Mouse (Mus musculus) stomach, embryonic 15.5 days (tissue): ENCODE results near the gene Fam19a2. TPM values are rescaled to one million over a fixed set of nuclear protein-coding genes. Genes with fewer than 3 reads are reported as not detected.
A peak's percentile ranks its signal among the peaks of the same experiment; 100 is the strongest.

Experiments
- ATAC-seq: fragments of 200-750 bp; cut with Nextera tagmentation; 2 replicates; pipeline ENCODE4 v1.8.0; 2017; ENCODE audit warnings: low read depth, moderate number of reproducible peaks, moderate TSS enrichment; ENCODE audit not compliant: insufficient read depth, low FRiP score
- H3K27ac ChIP-seq: fragments of 300-500 bp; sonication (generic); 2 replicates; pipeline ENCODE4 v1.5.1; 2015; ENCODE audit warnings: mild to moderate bottlenecking, inconsistent platforms
- H3K27me3 ChIP-seq: fragments of 300-500 bp; sonication (generic); replicated peaks from 2 replicates; pipeline ENCODE4 v1.6.1; 2015; ENCODE audit warnings: inconsistent platforms
- H3K36me3 ChIP-seq: fragments of 300-500 bp; sonication (generic); 2 replicates; pipeline ENCODE4 v1.6.1; 2015; ENCODE audit warnings: inconsistent platforms
- H3K4me1 ChIP-seq: fragments of 300-500 bp; sonication (generic); 2 replicates; pipeline ENCODE4 v1.6.1; 2015; ENCODE audit warnings: inconsistent platforms
- H3K4me2 ChIP-seq: fragments of 300-500 bp; sonication (generic); 2 replicates; pipeline ENCODE4 v1.6.1; 2015; ENCODE audit warnings: mild to moderate bottlenecking, inconsistent platforms
- H3K4me3 ChIP-seq: fragments of 300-500 bp; sonication (generic); replicated peaks from 2 replicates; pipeline ENCODE4 v1.5.1; 2015; ENCODE audit warnings: inconsistent platforms
- H3K9ac ChIP-seq: fragments of 300-500 bp; sonication (generic); 2 replicates; pipeline ENCODE4 v1.6.1; 2015; ENCODE audit warnings: inconsistent platforms
- H3K9me3 ChIP-seq: fragments of 300-500 bp; sonication (generic); 2 replicates; pipeline ENCODE4 v1.6.1; 2016; ENCODE audit warnings: inconsistent platforms
- WGBS: fragments of 180-500 bp; shearing (Covaris S2); methylation state at CpG from one replicate; pipeline ENCODE4 v1.1.7; 2015; 5-methylcytosine and 5-hydroxymethylcytosine counted together
- polyA plus RNA-seq: library from polyadenylated mRNA; unstranded; fragments of >200 nt; fragmentation: Nextera tagmentation; extraction: Ambion mirVana; gene quantifications from 2 replicates; pipeline ENCODE4 v1.2.1, GENCODE M21; 2015

The Fam19a2 gene
- polyA plus RNA-seq, 1 experiment from 2014 or later: 4.6 TPM

GRCm38 (mm10) chr10:123577823-123578222, 314.0 kb downstream of the Fam19a2 start:
- Histone ChIP-seq H3K9me3 (no peaks in the 10 kb centered on the region), H3K9ac (no peak overlapping the region), H3K27me3 (no peaks in the 10 kb centered on the region), H3K27ac (no peak overlapping the region), H3K4me3 (no peak overlapping the region), H3K36me3 (no peaks in the 10 kb centered on the region), H3K4me1 (no peaks in the 10 kb centered on the region), H3K4me2 (no peak overlapping the region)
- 60% methylated on average over 4 of the region's 4 CpGs for WGBS
- ATAC-seq: no peak

GRCm38 (mm10) chr10:123579012-123579411, 315.2 kb downstream of the Fam19a2 start:
- no peaks in the 10 kb centered on the region for H3K27me3 ChIP-seq
- H3K4me3 ChIP-seq: no peak overlapping the region
- H3K4me1 ChIP-seq: no peaks in the 10 kb centered on the region
- WGBS: 44% methylated on average over 2 of the region's 2 CpGs
- no peak overlapping the region for H3K9ac ChIP-seq
- H3K27ac ChIP-seq: no peak overlapping the region
- no peaks in the 10 kb centered on the region for H3K36me3 ChIP-seq
- H3K4me2 ChIP-seq: no peak overlapping the region
- no peaks in the 10 kb centered on the region for H3K9me3 ChIP-seq
- no peak for ATAC-seq

DNA sequence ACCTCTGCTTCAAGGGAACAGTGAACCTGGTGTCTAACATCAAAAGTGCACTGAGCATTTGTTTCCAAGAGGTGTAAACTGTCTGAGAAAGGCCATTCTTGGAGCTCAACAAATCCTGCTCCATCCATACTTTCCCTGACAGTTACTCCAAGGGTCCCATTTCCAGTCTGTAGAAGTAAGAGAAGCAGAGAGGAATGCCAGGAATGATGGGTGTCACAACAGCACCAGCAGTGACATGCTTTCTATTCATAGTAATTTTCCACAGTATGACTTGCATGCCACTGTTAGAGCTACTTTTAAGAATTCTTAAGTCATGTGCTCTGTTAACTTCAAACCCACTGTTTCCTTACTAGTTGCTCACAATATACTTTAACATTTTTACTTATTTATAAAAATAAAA, 331.2 kb downstream of the Fam19a2 start:
- Histone ChIP-seq H3K27ac (no peak overlapping the region), H3K36me3 (no peaks in the 10 kb centered on the region), H3K9me3 (no peaks in the 10 kb centered on the region), H3K4me2 (no peak overlapping the region), H3K27me3 (no peaks in the 10 kb centered on the region), H3K9ac (no peak overlapping the region), H3K4me3 (no peak overlapping the region), H3K4me1 (no peaks in the 10 kb centered on the region)
- ATAC-seq: no peak

DNA sequence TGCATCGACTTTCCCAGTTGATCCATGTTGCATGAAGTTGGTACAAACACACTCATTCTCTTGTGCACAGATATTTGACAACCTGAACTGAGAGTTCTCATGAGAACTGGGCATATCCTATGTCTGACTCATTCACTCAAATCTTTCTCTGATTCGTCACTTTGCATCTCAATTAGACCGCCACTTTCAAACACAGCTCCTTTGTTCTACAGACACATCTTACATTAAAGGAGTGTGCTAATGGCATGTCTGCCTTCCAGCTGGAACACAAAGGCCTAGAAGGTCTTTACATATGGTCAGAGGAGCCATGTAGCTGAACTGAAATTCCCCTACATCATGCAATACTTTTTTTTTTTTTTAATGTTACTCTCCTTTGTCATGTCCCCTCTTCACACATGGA, 333.3 kb downstream of the Fam19a2 start:
- no peak for ATAC-seq
- no peaks in the 10 kb centered on the region for H3K27me3 ChIP-seq
- 85% methylated on average over 3 of the region's 3 CpGs for WGBS

DNA sequence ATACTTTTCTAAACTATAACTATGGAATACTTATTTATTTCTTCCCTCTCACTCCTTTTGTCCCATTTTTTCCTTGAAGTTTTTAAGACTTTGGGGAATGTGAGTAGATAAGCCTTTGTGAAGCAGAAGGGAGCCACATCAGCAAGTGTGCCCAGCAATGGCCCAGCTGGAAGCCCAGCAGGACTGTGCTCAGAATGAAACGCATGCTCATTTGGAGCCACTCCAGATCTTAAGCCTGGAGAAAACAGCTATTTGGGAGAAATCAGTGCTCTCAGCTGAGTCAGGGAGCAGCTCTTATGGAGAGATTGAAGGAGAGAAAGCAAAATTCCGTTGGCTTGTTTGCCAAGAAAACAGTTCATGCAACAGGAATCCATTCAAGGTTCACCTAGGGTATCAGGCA, 341.9 kb downstream of the Fam19a2 start:
- H3K27me3 ChIP-seq: no peaks in the 10 kb centered on the region
- no peaks in the 10 kb centered on the region for H3K4me1 ChIP-seq
- no peak overlapping the region for H3K27ac ChIP-seq
- 54% methylated on average over 2 of the region's 2 CpGs for WGBS
- no peak overlapping the region for H3K9ac ChIP-seq
- no peak for ATAC-seq
- H3K4me3 ChIP-seq: no peak overlapping the region
- H3K4me2 ChIP-seq: no peak overlapping the region
- H3K9me3 ChIP-seq: no peaks in the 10 kb centered on the region
- no peaks in the 10 kb centered on the region for H3K36me3 ChIP-seq

More for the DNA sequence above, 333.3 kb downstream of the Fam19a2 start:
- no peak overlapping the region for H3K4me2 ChIP-seq
- H3K27ac ChIP-seq: no peak overlapping the region
- H3K9me3 ChIP-seq: no peaks in the 10 kb centered on the region
- no peaks in the 10 kb centered on the region for H3K36me3 ChIP-seq
- no peak overlapping the region for H3K9ac ChIP-seq
- H3K4me3 ChIP-seq: no peak overlapping the region
- H3K4me1 ChIP-seq: no peaks in the 10 kb centered on the region

DNA sequence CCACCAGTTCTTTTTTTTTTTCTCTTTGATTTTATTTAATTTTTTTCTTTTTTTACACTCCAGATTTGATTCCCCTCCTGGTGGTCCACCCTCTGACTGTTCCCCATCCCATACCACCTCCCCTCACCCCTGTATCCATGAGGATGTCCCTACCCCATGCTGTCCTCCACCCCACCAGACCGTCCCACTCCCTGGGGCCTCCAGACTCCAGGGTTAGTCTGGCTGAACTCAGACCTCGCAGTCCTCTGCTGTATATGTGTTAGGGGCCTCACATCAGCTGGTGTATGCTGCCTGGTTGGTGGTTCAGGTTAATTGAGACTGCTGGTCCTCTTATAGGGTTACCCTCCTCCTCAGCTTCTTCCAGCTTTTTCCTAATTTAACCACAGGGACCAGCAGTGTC, 362.9 kb downstream of the Fam19a2 start:
- no peaks in the 10 kb centered on the region for H3K27me3 ChIP-seq
- ATAC-seq: no peak
- no peaks in the 10 kb centered on the region for H3K4me1 ChIP-seq
- H3K4me2 ChIP-seq: no peak overlapping the region
- 79% methylated on average over 2 of the region's 2 CpGs for WGBS
- H3K27ac ChIP-seq: no peak overlapping the region
- H3K36me3 ChIP-seq: no peaks in the 10 kb centered on the region
- H3K9me3 ChIP-seq: no peaks in the 10 kb centered on the region
- H3K9ac ChIP-seq: no peak overlapping the region
- H3K4me3 ChIP-seq: no peak overlapping the region

- Histone ChIP-seq H3K9ac (no peak overlapping the region), H3K4me2 (no peak overlapping the region), H3K4me3 (no peak overlapping the region), H3K4me1 (no peaks in the 10 kb centered on the region), H3K36me3 (no peaks in the 10 kb centered on the region), H3K27ac (no peak overlapping the region), H3K27me3 (no peaks in the 10 kb centered on the region), H3K9me3 (no peaks in the 10 kb centered on the region)
- no peak for ATAC-seq
- 75% methylated on average over 5 of the region's 5 CpGs for WGBS
Observed at GRCm38 (mm10) chr10:123629248-123629744, 365.5 kb downstream of the Fam19a2 start.

DNA sequence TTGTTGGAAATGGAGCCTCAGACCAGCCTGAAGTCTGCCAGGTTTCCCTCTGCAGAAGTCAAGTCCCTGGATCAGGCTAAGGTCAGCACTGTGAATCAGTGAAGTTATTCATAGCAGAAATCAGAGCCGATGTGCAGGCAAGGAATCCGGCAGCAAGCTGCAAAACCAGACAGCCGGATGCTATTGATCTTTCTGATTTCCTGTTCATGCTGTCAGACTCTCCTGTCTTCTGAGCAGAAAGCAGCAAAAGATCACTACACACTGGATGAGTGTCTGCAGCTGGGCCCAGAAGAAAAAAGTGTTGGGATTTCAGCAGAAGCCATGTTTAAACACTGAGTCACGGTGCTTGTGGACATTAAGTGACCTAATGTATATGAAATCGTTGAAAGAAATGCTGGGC, 368.2 kb downstream of the Fam19a2 start:
- H3K4me1 ChIP-seq: no peaks in the 10 kb centered on the region

DNA sequence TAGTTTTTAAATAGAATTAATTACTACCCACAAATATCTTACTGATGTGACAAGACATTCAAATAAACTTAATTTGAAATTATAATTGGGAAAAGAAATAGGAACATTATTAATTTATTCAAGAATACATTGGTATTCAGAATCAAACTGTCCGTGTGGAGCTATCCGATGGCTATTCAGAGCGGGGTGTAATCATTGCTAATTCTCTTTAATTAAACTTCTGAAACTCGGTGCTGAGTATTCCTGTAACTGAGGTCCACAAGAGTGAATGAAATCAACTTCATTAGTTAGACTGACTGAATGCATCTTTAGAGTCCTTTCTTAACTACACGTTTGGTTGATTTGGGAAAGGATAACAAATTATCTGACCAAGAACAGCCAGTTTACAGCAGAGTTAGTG, 372.9 kb downstream of the Fam19a2 start:
- H3K27me3 ChIP-seq: no peaks in the 10 kb centered on the region
- no peak overlapping the region for H3K4me2 ChIP-seq
- no peaks in the 10 kb centered on the region for H3K4me1 ChIP-seq
- 86% methylated on average over 5 of the region's 5 CpGs for WGBS
- H3K36me3 ChIP-seq: no peaks in the 10 kb centered on the region
- H3K9ac ChIP-seq: no peak overlapping the region
- no peak for ATAC-seq
- no peaks in the 10 kb centered on the region for H3K9me3 ChIP-seq
- H3K27ac ChIP-seq: no peak overlapping the region
- no peak overlapping the region for H3K4me3 ChIP-seq

More for the DNA sequence above, 368.2 kb downstream of the Fam19a2 start:
- H3K36me3 ChIP-seq: no peaks in the 10 kb centered on the region
- no peak overlapping the region for H3K4me3 ChIP-seq
- peak overlapping the region; percentile 2; the same call in 1 of the 2 replicates for H3K27ac ChIP-seq
- H3K4me2 ChIP-seq: no peak overlapping the region
- H3K27me3 ChIP-seq: no peaks in the 10 kb centered on the region
- WGBS: 19% methylated on average over 5 of the region's 5 CpGs
- ATAC-seq: peak; percentile 27; the same call in 1 of the 2 replicates
- no peaks in the 10 kb centered on the region for H3K9me3 ChIP-seq
- H3K9ac ChIP-seq: no peak overlapping the region

- Histone ChIP-seq H3K9me3 (no peaks in the 10 kb centered on the region), H3K4me1 (no peaks in the 10 kb centered on the region), H3K4me2 (no peak overlapping the region), H3K27me3 (no peaks in the 10 kb centered on the region), H3K27ac (no peak overlapping the region), H3K36me3 (no peaks in the 10 kb centered on the region), H3K4me3 (no peak overlapping the region), H3K9ac (no peak overlapping the region)
- no peak for ATAC-seq
Observed at GRCm38 (mm10) chr10:123637496-123637895, 373.7 kb downstream of the Fam19a2 start.

GRCm38 (mm10) chr10:123645568-123645967, 381.8 kb downstream of the Fam19a2 start:
- Histone ChIP-seq H3K4me2 (no peak overlapping the region), H3K9me3 (no peaks in the 10 kb centered on the region), H3K27ac (no peak overlapping the region), H3K36me3 (no peaks in the 10 kb centered on the region), H3K9ac (no peak overlapping the region), H3K4me1 (no peaks in the 10 kb centered on the region), H3K4me3 (no peak overlapping the region), H3K27me3 (no peaks in the 10 kb centered on the region)
- ATAC-seq: no peak
- 92% methylated on average over 4 of the region's 4 CpGs for WGBS

DNA sequence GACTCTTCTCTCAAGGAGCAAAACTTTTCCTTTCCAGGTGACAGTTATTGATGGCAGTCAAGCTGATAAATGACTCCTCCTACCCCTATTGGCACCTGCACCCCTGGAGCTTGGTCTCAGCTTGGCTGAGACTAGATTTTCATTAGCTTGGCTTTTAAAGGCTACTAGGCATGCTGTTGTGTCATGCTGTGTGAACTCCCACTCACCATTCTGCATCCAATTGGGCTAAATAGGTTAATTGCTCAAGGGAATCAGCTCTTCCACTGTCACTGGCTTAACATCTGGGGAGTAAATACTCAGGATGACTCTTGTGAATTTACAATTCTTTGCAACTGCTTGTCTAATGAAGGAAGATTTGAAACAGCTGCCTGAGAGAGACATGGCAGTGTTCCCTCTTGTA, 407.4 kb downstream of the Fam19a2 start:
- ATAC-seq: no peak

DNA sequence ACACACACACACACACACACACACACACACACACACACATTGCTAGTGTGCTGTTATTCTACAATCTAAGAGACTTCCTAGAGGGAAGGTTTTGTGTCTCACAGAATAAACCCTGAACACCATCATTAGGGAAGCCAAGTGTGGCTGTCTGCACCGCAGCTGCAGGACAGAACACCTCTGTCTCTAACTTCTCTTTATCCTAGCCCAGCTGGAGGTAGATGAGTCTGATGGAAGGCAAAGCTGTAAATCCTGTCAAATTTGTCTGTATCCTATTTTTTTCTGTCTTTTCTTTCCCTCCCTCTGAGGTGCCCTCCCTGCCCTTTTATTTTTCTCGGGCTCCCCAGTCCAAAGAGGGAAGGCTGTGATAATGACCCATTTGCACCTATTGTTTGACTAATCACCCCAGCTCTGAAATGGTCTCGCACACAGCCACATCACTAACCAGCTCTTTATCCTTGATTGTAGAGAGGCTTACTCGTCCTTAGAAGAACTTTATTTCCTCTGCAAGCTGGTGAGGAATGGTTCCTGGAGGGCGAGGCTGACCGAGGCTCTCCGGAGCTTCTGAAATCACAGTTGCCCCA, 414.6 kb downstream of the Fam19a2 start:
- WGBS: 24% methylated on average over 7 of the region's 7 CpGs
- Histone ChIP-seq H3K9me3 (no peaks in the 10 kb centered on the region), H3K9ac (no peak overlapping the region), H3K27me3 (no peaks in the 10 kb centered on the region), H3K4me2 (no peak overlapping the region), H3K4me3 (no peak overlapping the region), H3K4me1 (no peaks in the 10 kb centered on the region), H3K27ac (no peak overlapping the region), H3K36me3 (no peaks in the 10 kb centered on the region)
- ATAC-seq: no peak

More for the DNA sequence above, 407.4 kb downstream of the Fam19a2 start:
- Histone ChIP-seq H3K4me3 (no peak overlapping the region), H3K27me3 (no peaks in the 10 kb centered on the region), H3K36me3 (no peaks in the 10 kb centered on the region), H3K27ac (no peak overlapping the region), H3K9ac (no peak overlapping the region), H3K9me3 (no peaks in the 10 kb centered on the region), H3K4me1 (no peaks in the 10 kb centered on the region), H3K4me2 (no peak overlapping the region)
